Mouse (Mus musculus) mouse embryonic stem cell (cell line): Measurements from ENCODE around the gene Jaml.

Experiments used
- in situ Hi-C, 2 experiments: fragments of 300-500 bp; cut with MboI; formaldehyde crosslinking; loops; 1 replicate in 1 of 2; 3 replicates in 1 of 2; pipeline ENCODE4 v1.14.3; 2019 to 2020; ENCODE audit warnings: low sequenced_read_pairs in 2 of 2, low pct_unique_long_range_greater_than_20kb in 1 of 2, mixed read lengths in 1 of 2; ENCODE audit not compliant: unreplicated experiment in 1 of 2

Jaml gene

GRCm38 (mm10) chr9:45142686-45143085, 63.7 kb downstream of the Jaml start:
- in situ Hi-C loops: loop anchor here (10.0 to 25.0 kb wide), 2 partner anchors 118 to 680 kb away; partner anchors contain the start of gene Upk2 (in 1 of the 2)

GRCm38 (mm10) chr9:45145533-45146266, 66.7 kb downstream of the Jaml start:
- in situ Hi-C loops: loop anchor here (10.0 to 25.0 kb wide), 2 partner anchors 121 to 683 kb away; partner anchors contain the start of gene Upk2 (in 1 of the 2)

- in situ Hi-C loops: loop anchor here (10.0 to 25.0 kb wide), 2 partner anchors 121 to 684 kb away; partner anchors contain the start of gene Upk2 (in 1 of the 2)
Observed at GRCm38 (mm10) chr9:45146267-45146597, 67.2 kb downstream of the Jaml start.

GRCm38 (mm10) chr9:45150933-45151332, 72.0 kb downstream of the Jaml start:
- in situ Hi-C loops: no loop called here

GRCm38 (mm10) chr9:45153361-45153760, 74.4 kb downstream of the Jaml start:
- in situ Hi-C loops: no loop called here
